Mouse (Mus musculus): ENCODE results near the gene Cwc25.

DNA sequence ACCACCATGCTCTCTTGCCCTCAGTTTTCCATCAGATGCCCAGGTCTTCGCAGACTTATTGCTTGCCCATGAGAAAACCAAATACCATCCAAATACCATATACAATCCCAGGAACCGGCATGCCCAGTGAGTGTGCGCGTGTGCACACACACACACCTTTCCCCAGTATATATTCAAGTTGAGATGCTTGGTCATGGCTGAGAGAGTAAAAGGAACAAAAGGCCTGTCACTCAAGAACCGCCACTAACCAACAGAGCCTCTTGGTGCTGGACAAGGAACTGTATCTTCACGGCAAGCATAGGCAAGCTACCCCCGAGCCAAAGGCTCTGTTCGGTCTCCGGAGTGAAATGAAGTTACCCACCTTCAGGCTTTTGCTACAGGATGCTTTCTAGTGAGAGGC is 23.8 kb downstream of the Cwc25 start:
- TF ChIP-seq CTCF (conservative IDR thresholded peaks at IDR 0.05; ENCODE audit: insufficient read depth, insufficient read length, low read depth, low read length), result no peak
- no peak for TF ChIP-seq POLR2A (IDR thresholded peaks at IDR 0.05; ENCODE audit: low read depth, low read length)
